Mouse (Mus musculus) kidney, adult 9 months (tissue): ENCODE measurements around the gene March7.

Experiments
- DNase-seq: peaks from one replicate; pipeline ENCODE4 v3.0.0; 2022

Gene March7

DNA sequence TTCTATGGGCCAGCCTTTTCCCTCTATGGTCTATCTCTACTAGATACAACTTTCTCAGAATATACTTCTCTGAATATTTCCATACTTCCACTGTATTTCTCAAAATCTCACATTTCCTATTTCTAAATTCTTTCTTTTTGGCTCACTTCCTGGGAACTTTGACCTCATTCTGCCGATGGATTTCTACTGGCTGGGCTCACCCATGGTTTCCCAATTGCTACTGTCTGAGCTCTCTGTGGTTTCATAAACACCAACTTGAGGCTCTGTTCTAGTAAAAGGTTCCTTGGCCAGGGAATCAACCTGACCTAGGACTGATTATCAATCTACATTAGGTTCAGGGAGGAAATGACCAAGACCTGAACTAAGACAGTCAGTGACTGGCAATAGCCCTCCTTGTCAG lies 79.8 kb downstream of the March7 start:
- no peak for DNase-seq

DNA sequence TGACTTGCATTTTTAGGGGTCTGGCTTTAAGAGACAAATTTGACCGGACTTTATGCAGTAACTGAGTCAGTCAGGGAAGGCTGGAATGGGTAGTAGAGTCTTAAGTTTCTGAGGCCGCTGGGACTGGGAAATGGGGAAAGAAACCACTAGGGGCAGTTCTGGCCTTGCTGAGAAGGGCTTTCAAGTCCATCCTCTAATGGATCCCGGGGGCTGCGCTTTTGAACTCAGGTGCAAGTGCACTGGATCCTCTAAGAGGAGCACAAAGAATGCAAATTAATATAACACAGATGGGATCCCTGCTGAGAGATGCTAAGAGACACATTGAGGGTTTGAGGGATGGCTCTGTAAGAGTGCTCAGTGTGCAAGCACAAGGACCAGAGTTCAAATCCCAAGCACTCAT lies 81.7 kb downstream of the March7 start:
- DNase-seq: no peak

GRCm38 (mm10) chr2:60298266-60298665 lies 88.6 kb downstream of the March7 start:
- no peak for DNase-seq

DNA sequence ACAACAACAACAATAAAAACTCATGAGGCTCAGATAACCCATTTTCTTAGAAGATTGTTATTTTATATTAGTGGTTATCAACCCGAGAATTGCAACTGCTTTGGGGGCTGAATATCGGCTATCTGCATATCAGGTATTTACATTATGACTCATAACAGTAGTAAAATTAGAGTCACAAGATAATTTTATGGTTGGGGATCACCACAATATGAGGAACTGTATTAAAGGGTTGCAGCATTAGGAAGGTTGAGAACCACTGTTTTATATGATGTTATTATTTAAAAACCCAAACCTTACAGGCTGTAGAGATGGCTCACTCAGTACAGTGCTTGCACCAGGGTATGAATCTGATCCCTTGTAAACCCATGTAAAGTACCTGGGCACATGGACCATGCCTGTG lies 89.6 kb downstream of the March7 start:
- DNase-seq: no peak
